Mouse (Mus musculus) heart, postnatal 4 days (tissue): Measurements from ENCODE around the gene Olfr883. TPM values are rescaled to one million over a fixed set of nuclear protein-coding genes. Genes with fewer than 3 reads are reported as not detected.

Source experiments
- DNase-seq: peaks from one replicate; pipeline ENCODE4 v3.0.0; 2021
- total RNA-seq, 2 experiments: library from RNA; stranded (reverse); gene quantifications; 2 replicates each; pipeline ENCODE4 v1.2.3; 2021

Olfr883 gene
- total RNA-seq, result not detected

DNA sequence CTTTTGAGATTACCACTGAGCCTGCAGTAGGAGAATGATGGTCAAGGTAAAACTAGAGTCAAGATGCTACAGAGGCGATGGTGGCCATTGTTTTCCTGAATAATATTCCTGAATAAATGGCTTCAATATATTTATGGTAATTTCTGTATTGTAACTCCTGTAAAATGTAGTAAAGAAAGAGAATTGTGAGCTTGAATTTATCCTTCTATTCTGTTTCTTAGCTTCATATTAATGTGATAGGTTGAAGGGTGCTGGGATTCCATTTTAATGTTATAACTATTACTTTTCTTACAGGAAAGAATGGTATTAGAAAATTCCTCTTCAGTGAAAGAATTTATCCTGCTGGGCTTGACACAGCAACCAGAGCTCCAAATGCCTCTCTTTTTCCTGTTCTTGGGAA is at the start of gene Olfr883:
Gene Olfr883 (plus strand): TSS at position 301 of the 400 bp plus-strand sequence.
- no peak for DNase-seq

DNA sequence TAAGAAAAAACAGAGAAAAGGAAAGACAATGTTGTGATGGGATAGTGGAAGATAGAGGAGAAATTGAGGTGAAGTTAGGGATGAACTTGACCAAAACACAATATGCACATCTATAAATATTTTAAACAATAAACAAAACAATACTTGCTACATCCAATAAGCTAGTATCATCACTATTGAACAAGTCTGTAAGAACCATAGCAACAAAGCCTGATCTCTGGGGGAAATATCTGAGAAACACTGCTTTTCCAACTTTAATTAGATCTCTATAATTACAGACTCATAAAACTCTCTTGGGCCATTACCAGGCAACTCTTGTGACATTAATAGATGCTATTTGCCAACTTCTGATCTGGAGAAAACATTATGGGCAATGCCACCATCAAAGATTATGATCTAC is 34.1 kb upstream of the Olfr883 start, which contains the start of gene Olfr881:
Gene Olfr881 (plus strand): TSS at position 301 of the 400 bp plus-strand sequence.
- no peak for DNase-seq

DNA sequence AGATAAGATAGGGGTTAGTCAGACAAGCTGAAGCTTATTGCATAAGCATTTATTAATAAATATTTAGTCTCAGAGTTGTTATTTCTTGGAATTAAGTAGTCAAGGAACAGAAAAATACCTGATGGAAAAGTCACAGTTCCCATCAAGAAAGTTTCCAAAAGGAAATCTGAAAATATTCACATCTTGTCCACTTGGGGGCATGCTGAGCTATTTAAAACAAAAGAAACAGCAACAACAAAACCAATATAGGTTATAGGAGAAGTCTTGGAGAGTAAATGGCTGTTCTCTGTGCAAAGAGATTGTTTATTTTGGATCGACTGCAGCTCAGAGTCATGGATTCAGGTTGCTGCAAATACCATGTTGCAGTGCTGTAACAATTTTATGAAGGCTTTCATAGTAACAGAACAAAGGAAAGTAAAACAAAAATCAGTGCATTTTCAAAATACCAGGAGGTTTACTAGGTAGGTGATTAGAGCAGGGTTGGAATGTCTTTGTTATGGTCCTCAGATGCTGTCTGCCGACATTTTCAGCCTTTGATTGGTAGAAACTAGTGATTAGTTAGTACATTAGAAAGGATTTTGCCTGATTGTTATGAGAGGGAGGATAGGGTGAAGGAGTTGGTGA is 26.9 kb upstream of the Olfr883 start:
- DNase-seq, result no peak

DNA sequence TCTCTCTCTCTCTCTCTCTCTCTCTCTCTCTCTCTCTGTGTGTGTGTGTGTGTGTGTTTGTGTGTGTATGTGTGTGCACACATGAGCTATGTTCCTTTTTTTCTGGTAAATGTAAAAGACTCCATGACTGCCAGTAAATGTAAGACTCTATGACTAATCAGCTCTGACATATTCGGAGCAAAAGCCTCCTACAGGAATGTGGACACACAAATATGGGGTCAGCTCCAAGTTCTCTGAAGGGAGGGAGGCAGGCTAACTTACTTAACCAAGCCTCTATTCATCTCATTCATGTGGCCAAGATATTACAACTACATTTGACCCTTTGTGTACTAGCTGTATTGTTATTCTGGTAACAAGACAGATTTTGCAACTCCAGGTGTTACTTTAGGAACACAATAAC is 25.6 kb upstream of the Olfr883 start:
- DNase-seq, result no peak

- DNase-seq, result no peak
Observed at GRCm38 (mm10) chr9:38046255-38046654, 20.6 kb downstream of the Olfr883 start, which contains the start of gene Olfr884. TSS of gene Olfr884 (plus strand) at chr9:38046555.

- no peak for DNase-seq
Observed at GRCm38 (mm10) chr9:38061022-38061421, 35.4 kb downstream of the Olfr883 start, which contains the start of gene Olfr885. TSS of gene Olfr885 (plus strand) at chr9:38061322.

Other genes with a start within 250 kb of the Olfr883 start
- not detected for gene Olfr876, start 222.8 kb upstream of the Olfr883 start, total RNA-seq
- not detected for gene Olfr877, start 171.5 kb upstream of the Olfr883 start, total RNA-seq
- gene Olfr145, start 129.1 kb upstream of the Olfr883 start, total RNA-seq, result not detected
- not detected for gene Olfr878, start 108.0 kb upstream of the Olfr883 start, total RNA-seq
- gene Olfr881, start 34.0 kb upstream of the Olfr883 start, total RNA-seq, result not detected
- gene Olfr884, start 20.7 kb downstream of the Olfr883 start, total RNA-seq, result not detected
- not detected for gene Olfr885, start 35.5 kb downstream of the Olfr883 start, total RNA-seq
- gene Olfr887, start 58.3 kb downstream of the Olfr883 start, total RNA-seq, result not detected
- gene Olfr888, start 82.3 kb downstream of the Olfr883 start, total RNA-seq, result not detected
- not detected for gene Olfr889, start 89.4 kb downstream of the Olfr883 start, total RNA-seq
- gene Olfr890, start 116.7 kb downstream of the Olfr883 start, total RNA-seq, result not detected
- not detected for gene Olfr891, start 155.0 kb downstream of the Olfr883 start, total RNA-seq
- not detected for gene Olfr893, start 182.6 kb downstream of the Olfr883 start, total RNA-seq
- gene Olfr894, start 192.2 kb downstream of the Olfr883 start, total RNA-seq, result not detected
- gene Olfr143, start 227.0 kb downstream of the Olfr883 start, total RNA-seq, result not detected
- not detected for gene Olfr895, start 242.0 kb downstream of the Olfr883 start, total RNA-seq